29 mouse cellular contexts compared by ENCODE assay signal in genomic region chr3:143475461-143475860, GRCm38 (mm10).
DNase-seq lines count a peak whose midpoint lies in the region; ATAC-seq and TF ChIP-seq lines count a peak whose summit lies in the region.
"Had no signal": no experiment of that assay in that cellular context is flagged by ENCODE, and none has a peak within 500 bp of the region (broad histone marks: within the 10 kb centered on the region; RNA-seq: fewer than 3 reads in every experiment).

No protein-coding gene starts in this region.

- TF ChIP-seq CTCF in lung, postnatal 0 days (IDR thresholded peaks at IDR 0.05), result no peak

- 57% methylated on average over 5 of the region's 5 CpGs for WGBS in embryonic facial prominence, embryonic 14.5 days
- WGBS in embryonic facial prominence, embryonic 10.5 days, result 81% methylated on average over 5 of the region's 5 CpGs
- WGBS in neural tube, embryonic 12.5 days, result 33% methylated on average over 5 of the region's 5 CpGs
- WGBS in neural tube, embryonic 15.5 days, result 23% methylated on average over 5 of the region's 5 CpGs
- 15% methylated on average over 5 of the region's 5 CpGs for WGBS in neural tube, embryonic 14.5 days
- WGBS in lung, postnatal 0 days, result 37% methylated on average over 5 of the region's 5 CpGs

- no peak for TF ChIP-seq EP300 in lung, postnatal 0 days (IDR thresholded peaks at IDR 0.05)

- DNase-seq in embryonic facial prominence, embryonic 14.5 days (ENCODE audit: low spot score), result peak; percentile 43
- no peak for DNase-seq in embryonic facial prominence, embryonic 10.5 days (ENCODE audit: low spot score)
- no peak for DNase-seq in lung, postnatal 0 days (ENCODE audit: low spot score)
- DNase-seq: adrenal gland, adult 2 months; adrenal gland, postnatal 14 days; B cell, adult 2 months; cerebellum, adult 11-12 months; cerebellum, adult 8-10 months; cerebellum, postnatal 10 days; cerebellum, postnatal 36 days; gastrocnemius, postnatal 10 days; gastrocnemius, postnatal 36 days; heart, adult 2 months; heart, postnatal 14 days; heart, postnatal 4 days had no signal

- H3K4me2 ChIP-seq in embryonic facial prominence, embryonic 14.5 days (ENCODE audit: low read depth, low read length), result no peak overlapping the region
- H3K4me2 ChIP-seq in neural tube, embryonic 12.5 days (replicated peaks), result no peak overlapping the region
- no peak overlapping the region for H3K4me2 ChIP-seq in neural tube, embryonic 15.5 days
- no peak overlapping the region for H3K4me2 ChIP-seq in neural tube, embryonic 14.5 days (ENCODE audit: low read depth, low read length)
- H3K4me2 ChIP-seq in lung, postnatal 0 days (replicated peaks; ENCODE audit: low read depth, low read length), result no peak overlapping the region
- H3K4me2 ChIP-seq: embryonic facial prominence, embryonic 13.5 days; forebrain, embryonic 13.5 days; heart, embryonic 13.5 days; hindbrain, embryonic 15.5 days; intestine, embryonic 15.5 days had no signal

- H3K36me3 ChIP-seq in embryonic facial prominence, embryonic 14.5 days (ENCODE audit: control insufficient read depth, insufficient read depth, low read length), result no peaks in the 10 kb centered on the region
- H3K36me3 ChIP-seq in embryonic facial prominence, embryonic 10.5 days (replicated peaks), result no peaks in the 10 kb centered on the region
- no peaks in the 10 kb centered on the region for H3K36me3 ChIP-seq in neural tube, embryonic 12.5 days
- no peaks in the 10 kb centered on the region for H3K36me3 ChIP-seq in neural tube, embryonic 15.5 days
- H3K36me3 ChIP-seq in neural tube, embryonic 14.5 days (ENCODE audit: control insufficient read depth, insufficient read depth, low read length), result no peaks in the 10 kb centered on the region
- no peaks in the 10 kb centered on the region for H3K36me3 ChIP-seq in lung, postnatal 0 days (ENCODE audit: insufficient read depth, low read length)
- H3K36me3 ChIP-seq: embryonic facial prominence, embryonic 13.5 days; forebrain, embryonic 10.5 days; G1E; heart, embryonic 10.5 days; heart, embryonic 13.5 days; hindbrain, embryonic 15.5 days; intestine, embryonic 15.5 days had no signal

- no peak overlapping the region for H3K9ac ChIP-seq in embryonic facial prominence, embryonic 14.5 days (ENCODE audit: low read depth, low read length)
- H3K9ac ChIP-seq in neural tube, embryonic 12.5 days, result no peak overlapping the region
- no peak overlapping the region for H3K9ac ChIP-seq in neural tube, embryonic 15.5 days (replicated peaks)
- no peak overlapping the region for H3K9ac ChIP-seq in neural tube, embryonic 14.5 days (replicated peaks; ENCODE audit: low read depth, low read length)
- no peak overlapping the region for H3K9ac ChIP-seq in lung, postnatal 0 days (replicated peaks; ENCODE audit: low read depth)
- H3K9ac ChIP-seq: embryonic facial prominence, embryonic 13.5 days; forebrain, embryonic 13.5 days; heart, embryonic 13.5 days; hindbrain, embryonic 15.5 days; intestine, embryonic 15.5 days had no signal

- no peak overlapping the region for H3K4me3 ChIP-seq in embryonic facial prominence, embryonic 14.5 days (ENCODE audit: low read depth, low read length)
- no peak overlapping the region for H3K4me3 ChIP-seq in embryonic facial prominence, embryonic 10.5 days
- no peak overlapping the region for H3K4me3 ChIP-seq in neural tube, embryonic 12.5 days
- H3K4me3 ChIP-seq in neural tube, embryonic 15.5 days (replicated peaks), result no peak overlapping the region
- no peak overlapping the region for H3K4me3 ChIP-seq in neural tube, embryonic 14.5 days (ENCODE audit: low read depth, low read length)
- H3K4me3 ChIP-seq in lung, postnatal 0 days (ENCODE audit: low read depth, low read length), result no peak overlapping the region
- H3K4me3 ChIP-seq: embryonic facial prominence, embryonic 13.5 days; forebrain, embryonic 10.5 days; forebrain, embryonic 13.5 days; heart, adult 2 months; heart, embryonic 10.5 days; heart, embryonic 13.5 days; hindbrain, embryonic 15.5 days; intestine, embryonic 15.5 days had no signal

- H3K9me3 ChIP-seq in embryonic facial prominence, embryonic 14.5 days (ENCODE audit: control insufficient read depth, low read length), result 0 out of 2 replicates have a peak, but pooled peaks cover 7% of the 10 kb centered on the region
- H3K9me3 ChIP-seq in embryonic facial prominence, embryonic 10.5 days, result no peaks in the 10 kb centered on the region
- no peaks in the 10 kb centered on the region for H3K9me3 ChIP-seq in neural tube, embryonic 12.5 days
- H3K9me3 ChIP-seq in neural tube, embryonic 15.5 days (replicated peaks), result no peaks in the 10 kb centered on the region
- no peaks in the 10 kb centered on the region for H3K9me3 ChIP-seq in neural tube, embryonic 14.5 days (ENCODE audit: control insufficient read depth, low read length)
- no peaks in the 10 kb centered on the region for H3K9me3 ChIP-seq in lung, postnatal 0 days (ENCODE audit: low read length)
- H3K9me3 ChIP-seq: embryonic facial prominence, embryonic 13.5 days; forebrain, embryonic 10.5 days; forebrain, embryonic 13.5 days; heart, embryonic 10.5 days; heart, embryonic 13.5 days; hindbrain, embryonic 15.5 days; intestine, embryonic 15.5 days had no signal

- H3K27ac ChIP-seq in embryonic facial prominence, embryonic 14.5 days (replicated peaks; ENCODE audit: low read depth, low read length), result no peak overlapping the region
- H3K27ac ChIP-seq in embryonic facial prominence, embryonic 10.5 days (replicated peaks), result no peak overlapping the region
- H3K27ac ChIP-seq in neural tube, embryonic 12.5 days, result no peak overlapping the region
- H3K27ac ChIP-seq in neural tube, embryonic 15.5 days (replicated peaks), result no peak overlapping the region
- no peak overlapping the region for H3K27ac ChIP-seq in neural tube, embryonic 14.5 days (ENCODE audit: low read depth, low read length)
- no peak overlapping the region for H3K27ac ChIP-seq in lung, postnatal 0 days (ENCODE audit: low read length)
- H3K27ac ChIP-seq: embryonic facial prominence, embryonic 13.5 days; forebrain, embryonic 10.5 days; forebrain, embryonic 13.5 days; heart, adult 2 months; heart, embryonic 10.5 days; heart, embryonic 13.5 days; hindbrain, embryonic 15.5 days; intestine, embryonic 15.5 days had no signal

- no peaks in the 10 kb centered on the region for H3K4me1 ChIP-seq in embryonic facial prominence, embryonic 14.5 days (ENCODE audit: control insufficient read depth, insufficient read depth, low read length)
- no peaks in the 10 kb centered on the region for H3K4me1 ChIP-seq in embryonic facial prominence, embryonic 10.5 days
- H3K4me1 ChIP-seq in neural tube, embryonic 12.5 days, result 0 out of 2 replicates have a peak, but pooled peaks cover 5% of the 10 kb centered on the region
- H3K4me1 ChIP-seq in neural tube, embryonic 15.5 days, result no peaks in the 10 kb centered on the region
- H3K4me1 ChIP-seq in neural tube, embryonic 14.5 days (ENCODE audit: control insufficient read depth, insufficient read depth, low read length), result no peaks in the 10 kb centered on the region
- H3K4me1 ChIP-seq in lung, postnatal 0 days (ENCODE audit: insufficient read depth, low read depth, low read length), result no peaks in the 10 kb centered on the region
- H3K4me1 ChIP-seq: embryonic facial prominence, embryonic 13.5 days; forebrain, embryonic 10.5 days; forebrain, embryonic 13.5 days; heart, embryonic 10.5 days; heart, embryonic 13.5 days; hindbrain, embryonic 15.5 days; intestine, embryonic 15.5 days had no signal

- no peaks in the 10 kb centered on the region for H3K27me3 ChIP-seq in embryonic facial prominence, embryonic 14.5 days (replicated peaks; ENCODE audit: control insufficient read depth, insufficient read depth, low read length)
- no peaks in the 10 kb centered on the region for H3K27me3 ChIP-seq in embryonic facial prominence, embryonic 10.5 days (replicated peaks; ENCODE audit: low read depth, poor library complexity, severe bottlenecking)
- H3K27me3 ChIP-seq in neural tube, embryonic 12.5 days (replicated peaks), result no peaks in the 10 kb centered on the region
- no peaks in the 10 kb centered on the region for H3K27me3 ChIP-seq in neural tube, embryonic 15.5 days (replicated peaks)
- H3K27me3 ChIP-seq in neural tube, embryonic 14.5 days (ENCODE audit: control insufficient read depth, insufficient read depth, low read length), result no peaks in the 10 kb centered on the region
- H3K27me3 ChIP-seq in lung, postnatal 0 days (replicated peaks; ENCODE audit: insufficient read depth, low read length), result no peaks in the 10 kb centered on the region
- H3K27me3 ChIP-seq: CH12.LX; embryonic facial prominence, embryonic 13.5 days; forebrain, embryonic 13.5 days; heart, embryonic 13.5 days; hindbrain, embryonic 15.5 days; intestine, embryonic 15.5 days; Patski had no signal

- ATAC-seq in embryonic facial prominence, embryonic 14.5 days (ENCODE audit: low read depth), result no peak
- peak; percentile 79; the same call in 1 of the 2 replicates for ATAC-seq in neural tube, embryonic 12.5 days (ENCODE audit: low FRiP score, low read depth)
- ATAC-seq in neural tube, embryonic 15.5 days (ENCODE audit: low FRiP score), result no peak
- peak; percentile 38; the same call in 1 of the 2 replicates for ATAC-seq in neural tube, embryonic 14.5 days (ENCODE audit: low read depth)
- no peak for ATAC-seq in lung, postnatal 0 days
- ATAC-seq: forebrain, embryonic 13.5 days; forebrain, embryonic 16.5 days; intestine, embryonic 15.5 days; Patski had no signal

Comparison
In these comparisons a context has a peak if more than half of its experiments do, and no peak if none do; other contexts are left out.
1. ATAC-seq: peak in neural tube, embryonic 12.5 days (single experiment) and neural tube, embryonic 14.5 days (single experiment); none in embryonic facial prominence, embryonic 14.5 days (single experiment), neural tube, embryonic 15.5 days (single experiment) and lung, postnatal 0 days (single experiment).